8 mouse cellular contexts compared by ENCODE assay signal in genomic region chr11:54859322-54860165, GRCm38 (mm10). TPM values are rescaled to one million over a fixed set of nuclear protein-coding genes. Genes with fewer than 3 reads are reported as not detected.
DNase-seq lines count a peak whose midpoint lies in the region; ATAC-seq and TF ChIP-seq lines count a peak whose summit lies in the region.

No protein-coding gene starts in this region.

- intact Hi-C loops in gastrocnemius, postnatal 14 days (cut with DNase I; ENCODE audit: low total_unique reads) = loop anchor here (5.0 kb wide), 1 partner anchor 157 kb away; no protein-coding TSS in a partner anchor

- TF ChIP-seq CTCF in liver, embryonic 14.5 days (IDR thresholded peaks at IDR 0.05; ENCODE audit: low read depth) = peak; percentile 37; the same call in 1 of the 2 replicates

- no peak for TF ChIP-seq EP300 in liver, embryonic 14.5 days (IDR thresholded peaks at IDR 0.05; ENCODE audit: low read depth)

- peak overlapping the region; percentile 34; the same call in 1 of the 2 replicates for H3K27ac ChIP-seq in kidney, embryonic 16.5 days (ENCODE audit: low read length)
- H3K27ac ChIP-seq in heart, embryonic 13.5 days (replicated peaks) = peak overlapping the region; percentile 89
- H3K27ac ChIP-seq in liver, embryonic 14.5 days = peak overlapping the region; percentile 58; the same call in 1 of the 2 replicates

- peaks cover 6% of the 10 kb centered on the region for H3K4me1 ChIP-seq in kidney, embryonic 16.5 days (ENCODE audit: insufficient read depth, low read length)
- peaks cover 19% of the 10 kb centered on the region for H3K4me1 ChIP-seq in heart, embryonic 13.5 days
- peaks cover 7 to 16% of the 10 kb centered on the region in 2 experiments for H3K4me1 ChIP-seq in liver, embryonic 14.5 days (replicated peaks; ENCODE audit: control insufficient read depth in 2 of 2, insufficient read depth in 2 of 2, low read length in 1 of 2)

- no peak for DNase-seq in kidney, adult 11 months
- DNase-seq in T-cell, adult 2 months (ENCODE audit: low spot score) = peak; percentile 45
- no peak for DNase-seq in liver, embryonic 14.5 days (ENCODE audit: low read depth in 3 of 3, low spot score in 3 of 3)
- peak; percentile 65 for DNase-seq in thymus, postnatal 0 days (ENCODE audit: low spot score)
- DNase-seq in right cerebral cortex, postnatal 4 days = no peak
- no peak for DNase-seq in gastrocnemius, postnatal 14 days

- H3K9me3 ChIP-seq in kidney, embryonic 16.5 days (ENCODE audit: low read length) = no peaks in the 10 kb centered on the region
- H3K9me3 ChIP-seq in heart, embryonic 13.5 days = no peaks in the 10 kb centered on the region
- no peaks in the 10 kb centered on the region for H3K9me3 ChIP-seq in liver, embryonic 14.5 days (ENCODE audit: control insufficient read depth, low read length)

- H3K36me3 ChIP-seq in kidney, embryonic 16.5 days (ENCODE audit: insufficient read depth, low read length) = no peaks in the 10 kb centered on the region
- no peaks in the 10 kb centered on the region for H3K36me3 ChIP-seq in heart, embryonic 13.5 days
- H3K36me3 ChIP-seq in liver, embryonic 14.5 days (replicated peaks; ENCODE audit: control insufficient read depth, insufficient read depth, low read depth) = no peaks in the 10 kb centered on the region

- no peaks in the 10 kb centered on the region for H3K27me3 ChIP-seq in kidney, embryonic 16.5 days (ENCODE audit: insufficient read depth, low read length)
- no peaks in the 10 kb centered on the region for H3K27me3 ChIP-seq in heart, embryonic 13.5 days (replicated peaks)
- H3K27me3 ChIP-seq in liver, embryonic 14.5 days (ENCODE audit: control insufficient read depth, insufficient read depth, low read length) = no peaks in the 10 kb centered on the region

- WGBS in kidney, embryonic 16.5 days = 22% methylated on average over 11 of the region's 11 CpGs
- WGBS in heart, embryonic 13.5 days = 27% methylated on average over 11 of the region's 11 CpGs
- WGBS in liver, embryonic 14.5 days (ENCODE audit: insufficient replicate concordance) = 19% methylated on average over 11 of the region's 11 CpGs

- no peak for ATAC-seq in kidney, embryonic 16.5 days (ENCODE audit: low FRiP score, low TSS enrichment)
- no peak for ATAC-seq in heart, embryonic 13.5 days (ENCODE audit: extremely low read depth, insufficient number of reproducible peaks, low FRiP score, low TSS enrichment)
- ATAC-seq in liver, embryonic 14.5 days (ENCODE audit: insufficient read depth) = no peak

- H3K4me2 ChIP-seq in kidney, embryonic 16.5 days (replicated peaks; ENCODE audit: low read depth, low read length) = peak overlapping the region; percentile 76
- H3K4me2 ChIP-seq in heart, embryonic 13.5 days = peak overlapping the region; percentile 84
- peak overlapping the region; percentile 97 for H3K4me2 ChIP-seq in liver, embryonic 14.5 days (ENCODE audit: low read depth)

- peak overlapping the region; percentile 77 for H3K9ac ChIP-seq in kidney, embryonic 16.5 days (replicated peaks; ENCODE audit: low read length)
- peak overlapping the region; percentile 89 for H3K9ac ChIP-seq in heart, embryonic 13.5 days
- H3K9ac ChIP-seq in liver, embryonic 14.5 days (replicated peaks) = peak overlapping the region; percentile 82

- H3K4me3 ChIP-seq in kidney, embryonic 16.5 days (ENCODE audit: low read length) = peak overlapping the region; percentile 77
- peak overlapping the region; percentile 74 for H3K4me3 ChIP-seq in heart, embryonic 13.5 days
- peak overlapping the region; percentile 80 to 82 for H3K4me3 ChIP-seq in liver, embryonic 14.5 days (ENCODE audit: insufficient read depth in 1 of 2, low read depth in 2 of 2, low read length in 2 of 2)

RNA-seq across cellular contexts. Expression of gene Lyrm7, which starts 1.2 kb away (rescaled TPM):
- polyA plus RNA-seq in kidney, embryonic 16.5 days (2015; fragmentation: Nextera tagmentation; extraction: Ambion mirVana) = 6.3 and 9.2 TPM in 2 replicates
- polyA plus RNA-seq in heart, embryonic 13.5 days (2015; fragmentation: Nextera tagmentation; extraction: Ambion mirVana) = 12.2 and 17.2 TPM in 2 replicates
- polyA plus RNA-seq in liver, embryonic 14.5 days (2012; rRNA removed) = 1.8 and 2.0 TPM in 2 replicates
- polyA plus RNA-seq in liver, embryonic 14.5 days (2014; fragmentation: Nextera tagmentation; extraction: Ambion mirVana) = 5.4 and 6.4 TPM in 2 replicates
- polyA plus RNA-seq in thymus, postnatal 0 days (2015; fragmentation: Nextera tagmentation; extraction: Ambion mirVana) = 18.5 and 23.7 TPM in 2 replicates
- total RNA-seq in gastrocnemius, postnatal 14 days (2021) = 10 to 100 TPM; 17.3 to 20.6 TPM

RNA-seq across cellular contexts. Expression of gene Hint1, which starts 6.6 kb away (rescaled TPM):
- polyA plus RNA-seq in kidney, embryonic 16.5 days (2015; fragmentation: Nextera tagmentation; extraction: Ambion mirVana) = 540 and 595 TPM in 2 replicates
- 637 and 710 TPM in 2 replicates for polyA plus RNA-seq in heart, embryonic 13.5 days (2015; fragmentation: Nextera tagmentation; extraction: Ambion mirVana)
- polyA plus RNA-seq in liver, embryonic 14.5 days (2012; rRNA removed) = 293 and 330 TPM in 2 replicates
- 442 and 509 TPM in 2 replicates for polyA plus RNA-seq in liver, embryonic 14.5 days (2014; fragmentation: Nextera tagmentation; extraction: Ambion mirVana)
- 767 and 806 TPM in 2 replicates for polyA plus RNA-seq in thymus, postnatal 0 days (2015; fragmentation: Nextera tagmentation; extraction: Ambion mirVana)
- 100 to 1,000 TPM; 192 to 195 TPM for total RNA-seq in gastrocnemius, postnatal 14 days (2021)

RNA-seq across cellular contexts. Expression of gene Gpx3, which starts 42.7 kb away (rescaled TPM):
- polyA plus RNA-seq in kidney, embryonic 16.5 days (2015; fragmentation: Nextera tagmentation; extraction: Ambion mirVana) = 262 and 297 TPM in 2 replicates
- polyA plus RNA-seq in heart, embryonic 13.5 days (2015; fragmentation: Nextera tagmentation; extraction: Ambion mirVana) = 1,129 and 1,294 TPM in 2 replicates
- polyA plus RNA-seq in liver, embryonic 14.5 days (2012; rRNA removed) = 8.3 and 10.6 TPM in 2 replicates
- polyA plus RNA-seq in liver, embryonic 14.5 days (2014; fragmentation: Nextera tagmentation; extraction: Ambion mirVana) = 26.4 and 27.0 TPM in 2 replicates
- polyA plus RNA-seq in thymus, postnatal 0 days (2015; fragmentation: Nextera tagmentation; extraction: Ambion mirVana) = 17.0 and 20.4 TPM in 2 replicates
- total RNA-seq in gastrocnemius, postnatal 14 days (2021) = 10 to 100 TPM; 19.0 to 22.6 TPM

Comparison
In these comparisons a context has a peak if more than half of its experiments do, and no peak if none do; other contexts are left out.
1. H3K27ac ChIP-seq: peak in every context shown above with its lines; median percentile 89 in heart, embryonic 13.5 days; 58 in liver, embryonic 14.5 days; 34 in kidney, embryonic 16.5 days.
2. DNase-seq: peak in T-cell, adult 2 months (single experiment) and thymus, postnatal 0 days (single experiment); none in kidney, adult 11 months (single experiment), liver, embryonic 14.5 days (0 of 3), right cerebral cortex, postnatal 4 days (single experiment) and gastrocnemius, postnatal 14 days (single experiment).
3. Peak in every context shown above with its lines, with median percentiles within 50 percentile points of each other: H3K4me2 ChIP-seq, H3K4me3 ChIP-seq and H3K9ac ChIP-seq.